Mouse (Mus musculus): ENCODE measurements around the gene Ifngr1. TPM values are rescaled to one million over a fixed set of nuclear protein-coding genes. Genes with fewer than 3 reads are reported as not detected.

Ifngr1 gene
- polyA plus RNA-seq (2015; fragmentation: Nextera tagmentation; extraction: Ambion mirVana), result 21.6 TPM in 2 replicates

GRCm38 (mm10) chr10:19591641-19592441 lies at the start of gene Ifngr1:
Gene Ifngr1 (plus strand): TSS chr10:19591949.
- peak within 1 kb of the TSS; percentile 65 for H3K27ac ChIP-seq
- H3K4me3 ChIP-seq, result peak within 1 kb of the TSS; percentile 68
- peak within 1 kb of the TSS; percentile 77 for H3K4me2 ChIP-seq
- H3K27me3 ChIP-seq (replicated peaks), result no peaks in the 10 kb centered on the region
- WGBS, result under 1% methylated on average over 52 of the region's 52 CpGs
- H3K9me3 ChIP-seq, result no peaks in the 10 kb centered on the region
- H3K36me3 ChIP-seq (replicated peaks), result no peaks in the 10 kb centered on the region
- peak within 1 kb of the TSS; percentile 75 for H3K9ac ChIP-seq
- peak; percentile 100 for ATAC-seq (replicated peaks)
- H3K4me1 ChIP-seq, result peaks cover 14% of the 10 kb centered on the region

- ATAC-seq (replicated peaks), result no peak
- H3K9ac ChIP-seq, result no peak overlapping the region
- 95% methylated on average over 1 of the region's 1 CpGs for WGBS
- no peak overlapping the region for H3K4me3 ChIP-seq
- H3K9me3 ChIP-seq, result no peaks in the 10 kb centered on the region
- no peak overlapping the region for H3K4me2 ChIP-seq
- H3K4me1 ChIP-seq, result no peaks in the 10 kb centered on the region
- H3K27me3 ChIP-seq (replicated peaks), result no peaks in the 10 kb centered on the region
- no peaks in the 10 kb centered on the region for H3K36me3 ChIP-seq (replicated peaks)
- no peak overlapping the region for H3K27ac ChIP-seq
Measured at GRCm38 (mm10) chr10:19546825-19547224, 44.9 kb upstream of the Ifngr1 start.

GRCm38 (mm10) chr10:19548016-19548415 lies 43.7 kb upstream of the Ifngr1 start:
- no peaks in the 10 kb centered on the region for H3K4me1 ChIP-seq
- H3K9me3 ChIP-seq, result no peaks in the 10 kb centered on the region
- WGBS, result 77% methylated on average over 1 of the region's 1 CpGs
- H3K4me2 ChIP-seq, result no peak overlapping the region
- no peaks in the 10 kb centered on the region for H3K36me3 ChIP-seq (replicated peaks)
- ATAC-seq (replicated peaks), result no peak
- H3K27me3 ChIP-seq (replicated peaks), result no peaks in the 10 kb centered on the region
- H3K4me3 ChIP-seq, result no peak overlapping the region
- no peak overlapping the region for H3K9ac ChIP-seq
- no peak overlapping the region for H3K27ac ChIP-seq

GRCm38 (mm10) chr10:19548491-19548890 lies 43.3 kb upstream of the Ifngr1 start:
- no peak overlapping the region for H3K27ac ChIP-seq
- no peaks in the 10 kb centered on the region for H3K36me3 ChIP-seq (replicated peaks)
- no peak overlapping the region for H3K4me3 ChIP-seq
- ATAC-seq (replicated peaks), result no peak
- 88% methylated on average over 2 of the region's 2 CpGs for WGBS
- H3K4me1 ChIP-seq, result no peaks in the 10 kb centered on the region
- no peak overlapping the region for H3K4me2 ChIP-seq
- H3K9ac ChIP-seq, result no peak overlapping the region
- H3K27me3 ChIP-seq (replicated peaks), result no peaks in the 10 kb centered on the region
- H3K9me3 ChIP-seq, result no peaks in the 10 kb centered on the region

GRCm38 (mm10) chr10:19551585-19551984 lies 40.2 kb upstream of the Ifngr1 start:
- no peak overlapping the region for H3K27ac ChIP-seq
- H3K36me3 ChIP-seq (replicated peaks), result no peaks in the 10 kb centered on the region
- H3K4me1 ChIP-seq, result no peaks in the 10 kb centered on the region
- H3K4me3 ChIP-seq, result no peak overlapping the region
- 89% methylated on average over 3 of the region's 3 CpGs for WGBS
- H3K9me3 ChIP-seq, result no peaks in the 10 kb centered on the region
- H3K27me3 ChIP-seq (replicated peaks), result no peaks in the 10 kb centered on the region
- no peak overlapping the region for H3K9ac ChIP-seq
- no peak for ATAC-seq (replicated peaks)
- no peak overlapping the region for H3K4me2 ChIP-seq

GRCm38 (mm10) chr10:19553857-19554256 lies 37.9 kb upstream of the Ifngr1 start:
- Histone ChIP-seq H3K9me3 (no peaks in the 10 kb centered on the region), H3K4me3 (no peak overlapping the region), H3K27me3 (replicated peaks) (no peaks in the 10 kb centered on the region), H3K4me2 (no peak overlapping the region), H3K4me1 (no peaks in the 10 kb centered on the region), H3K36me3 (replicated peaks) (no peaks in the 10 kb centered on the region), H3K9ac (no peak overlapping the region), H3K27ac (no peak overlapping the region)
- ATAC-seq (replicated peaks), result no peak
- WGBS, result 84% methylated on average over 2 of the region's 2 CpGs

GRCm38 (mm10) chr10:19557696-19558095 lies 34.1 kb upstream of the Ifngr1 start:
- no peak overlapping the region for H3K27ac ChIP-seq
- 88% methylated on average over 4 of the region's 4 CpGs for WGBS
- H3K36me3 ChIP-seq (replicated peaks), result no peaks in the 10 kb centered on the region
- H3K4me2 ChIP-seq, result no peak overlapping the region
- ATAC-seq (replicated peaks), result no peak
- H3K4me3 ChIP-seq, result no peak overlapping the region
- H3K9me3 ChIP-seq, result no peaks in the 10 kb centered on the region
- H3K9ac ChIP-seq, result no peak overlapping the region
- H3K4me1 ChIP-seq, result no peaks in the 10 kb centered on the region
- no peaks in the 10 kb centered on the region for H3K27me3 ChIP-seq (replicated peaks)

GRCm38 (mm10) chr10:19559565-19560165 lies 32.1 kb upstream of the Ifngr1 start:
- no peak overlapping the region for H3K27ac ChIP-seq
- H3K4me1 ChIP-seq, result no peaks in the 10 kb centered on the region
- no peaks in the 10 kb centered on the region for H3K36me3 ChIP-seq (replicated peaks)
- ATAC-seq (replicated peaks), result no peak
- no peak overlapping the region for H3K9ac ChIP-seq
- 81% methylated on average over 8 of the region's 8 CpGs for WGBS
- H3K4me2 ChIP-seq, result no peak overlapping the region
- H3K9me3 ChIP-seq, result no peaks in the 10 kb centered on the region
- no peak overlapping the region for H3K4me3 ChIP-seq
- H3K27me3 ChIP-seq (replicated peaks), result no peaks in the 10 kb centered on the region

GRCm38 (mm10) chr10:19562598-19562997 lies 29.2 kb upstream of the Ifngr1 start:
- H3K4me2 ChIP-seq, result no peak overlapping the region
- H3K4me3 ChIP-seq, result no peak overlapping the region
- H3K9me3 ChIP-seq, result no peaks in the 10 kb centered on the region
- H3K27ac ChIP-seq, result no peak overlapping the region
- no peak for ATAC-seq (replicated peaks)
- no peak overlapping the region for H3K9ac ChIP-seq
- no peaks in the 10 kb centered on the region for H3K27me3 ChIP-seq (replicated peaks)
- no peaks in the 10 kb centered on the region for H3K4me1 ChIP-seq
- WGBS, result 97% methylated on average over 3 of the region's 3 CpGs
- H3K36me3 ChIP-seq (replicated peaks), result no peaks in the 10 kb centered on the region

GRCm38 (mm10) chr10:19563443-19563861 lies 28.3 kb upstream of the Ifngr1 start:
- Histone ChIP-seq H3K9me3 (no peaks in the 10 kb centered on the region), H3K4me2 (no peak overlapping the region), H3K4me3 (no peak overlapping the region), H3K9ac (no peak overlapping the region), H3K27ac (no peak overlapping the region), H3K4me1 (no peaks in the 10 kb centered on the region), H3K27me3 (replicated peaks) (no peaks in the 10 kb centered on the region), H3K36me3 (replicated peaks) (no peaks in the 10 kb centered on the region)
- 80% methylated on average over 1 of the region's 1 CpGs for WGBS
- ATAC-seq (replicated peaks), result no peak

- ATAC-seq (replicated peaks), result no peak
- no peak overlapping the region for H3K27ac ChIP-seq
- H3K27me3 ChIP-seq (replicated peaks), result no peaks in the 10 kb centered on the region
- H3K36me3 ChIP-seq (replicated peaks), result no peaks in the 10 kb centered on the region
- 94% methylated on average over 4 of the region's 4 CpGs for WGBS
- no peak overlapping the region for H3K4me2 ChIP-seq
- H3K4me1 ChIP-seq, result no peaks in the 10 kb centered on the region
- H3K9me3 ChIP-seq, result no peaks in the 10 kb centered on the region
- no peak overlapping the region for H3K4me3 ChIP-seq
- H3K9ac ChIP-seq, result no peak overlapping the region
Measured at GRCm38 (mm10) chr10:19567481-19567880, 24.3 kb upstream of the Ifngr1 start.

GRCm38 (mm10) chr10:19570288-19570687 lies 21.5 kb upstream of the Ifngr1 start:
- 91% methylated on average over 4 of the region's 4 CpGs for WGBS
- no peak overlapping the region for H3K4me3 ChIP-seq
- H3K4me1 ChIP-seq, result no peaks in the 10 kb centered on the region
- no peak overlapping the region for H3K4me2 ChIP-seq
- H3K9me3 ChIP-seq, result no peaks in the 10 kb centered on the region
- no peaks in the 10 kb centered on the region for H3K27me3 ChIP-seq (replicated peaks)
- ATAC-seq (replicated peaks), result no peak
- no peak overlapping the region for H3K9ac ChIP-seq
- no peaks in the 10 kb centered on the region for H3K36me3 ChIP-seq (replicated peaks)
- H3K27ac ChIP-seq, result no peak overlapping the region

GRCm38 (mm10) chr10:19570716-19571115 lies 21.0 kb upstream of the Ifngr1 start:
- Histone ChIP-seq H3K36me3 (replicated peaks) (no peaks in the 10 kb centered on the region), H3K4me3 (no peak overlapping the region), H3K4me2 (no peak overlapping the region), H3K9ac (no peak overlapping the region), H3K9me3 (no peaks in the 10 kb centered on the region), H3K27me3 (replicated peaks) (no peaks in the 10 kb centered on the region), H3K4me1 (no peaks in the 10 kb centered on the region), H3K27ac (no peak overlapping the region)
- ATAC-seq (replicated peaks), result no peak
- WGBS, result 87% methylated on average over 1 of the region's 1 CpGs

Measured in midbrain, embryonic 15.5 days (tissue).